Mouse (Mus musculus) lung, postnatal 0 days (tissue): ENCODE measurements at regions not wholly inside any gene's neighbourhood (a gene's known extent, or its start where the extent isn't known, plus 50 kb on each side); places are given as distances from the start of the nearest gene placed in this dataset.

Source experiments
- ATAC-seq: fragments of 200-750 bp; cut with Nextera tagmentation; 2 replicates; pipeline ENCODE4 v1.8.0; 2017; ENCODE audit warnings: moderate library complexity
- DNase-seq: peaks from one replicate; pipeline ENCODE4 v3.0.0-alpha.2; 2016; ENCODE audit warnings: low spot score
- H3K27ac ChIP-seq: fragments of 300-500 bp; sonication (generic); 2 replicates; pipeline ENCODE4 v1.5.1; 2014; ENCODE audit warnings: antibody characterized with exemption, mild to moderate bottlenecking, low read length, mixed read lengths
- H3K27me3 ChIP-seq: fragments of 300-500 bp; sonication (generic); replicated peaks from 2 replicates; pipeline ENCODE4 v1.6.1; 2014; ENCODE audit warnings: low read length, mixed read lengths; ENCODE audit not compliant: insufficient read depth
- H3K36me3 ChIP-seq: fragments of 300-500 bp; sonication (generic); 2 replicates; pipeline ENCODE4 v1.6.1; 2014; ENCODE audit warnings: low read length, mixed read lengths; ENCODE audit not compliant: insufficient read depth
- H3K4me1 ChIP-seq: fragments of 300-500 bp; sonication (generic); 2 replicates; pipeline ENCODE4 v1.6.1; 2014; ENCODE audit warnings: antibody characterized with exemption, low read depth, low read length, mixed read lengths; ENCODE audit not compliant: insufficient read depth
- H3K4me2 ChIP-seq: fragments of 300-500 bp; sonication (generic); replicated peaks from 2 replicates; pipeline ENCODE4 v1.6.1; 2014; ENCODE audit warnings: low read depth, mild to moderate bottlenecking, low read length, moderate library complexity, mixed read lengths
- H3K4me3 ChIP-seq: fragments of 300-500 bp; sonication (generic); 2 replicates; pipeline ENCODE4 v1.5.1; 2014; ENCODE audit warnings: low read depth, low read length
- H3K9ac ChIP-seq: fragments of 300-500 bp; sonication (generic); replicated peaks from 2 replicates; pipeline ENCODE4 v1.6.1; 2014; ENCODE audit warnings: low read depth, mild to moderate bottlenecking
- H3K9me3 ChIP-seq: fragments of 300-500 bp; sonication (generic); 2 replicates; pipeline ENCODE4 v1.6.1; 2016; ENCODE audit warnings: low read length, mixed read lengths
- CTCF ChIP-seq: IDR thresholded peaks from 2 replicates; pipeline ENCODE4 v1.5.1; 2016; ENCODE audit warnings: antibody characterized with exemption, mild to moderate bottlenecking
- EP300 ChIP-seq: IDR thresholded peaks from 2 replicates; pipeline ENCODE4 v1.6.1; 2016; ENCODE audit warnings: antibody characterized with exemption, mild to moderate bottlenecking, control low read depth
- WGBS: fragments of 180-500 bp; shearing (Covaris S2); extraction: QIAGEN DNeasy Blood & Tissue Kit; methylation state at CpG from one replicate; pipeline ENCODE4 v1.1.7; 2014; 5-methylcytosine and 5-hydroxymethylcytosine counted together

DNA sequence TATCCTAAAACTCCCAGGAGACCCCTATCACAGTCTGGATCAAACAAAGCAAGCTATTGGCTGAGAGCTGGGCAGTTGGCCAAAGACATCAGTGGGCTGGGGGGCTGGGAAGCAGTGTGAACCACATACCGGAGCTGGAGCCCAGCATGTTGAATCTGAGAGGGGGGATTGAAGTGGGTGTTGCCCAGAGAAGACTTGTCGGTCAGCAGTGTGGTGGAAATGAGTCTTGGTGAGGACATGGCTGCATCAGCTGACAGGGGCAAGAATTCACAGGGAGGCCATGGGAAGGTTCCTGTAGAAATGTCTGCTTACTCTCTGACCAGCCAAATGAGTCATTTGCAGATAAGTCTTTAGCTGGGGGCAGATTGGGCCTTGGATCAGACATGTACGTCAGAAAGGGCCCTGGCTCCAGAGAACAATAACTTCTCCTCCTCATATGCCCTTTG, 184.6 kb downstream of the Fndc1 start:
- ATAC-seq (peak; percentile 79), DNase-seq (peak; percentile 62)
- Histone ChIP-seq H3K4me1 (no peaks in the 10 kb centered on the region), H3K4me2 (no peak overlapping the region), H3K9ac (no peak overlapping the region), H3K27ac (no peak overlapping the region), H3K4me3 (no peak overlapping the region), H3K9me3 (no peaks in the 10 kb centered on the region), H3K27me3 (no peaks in the 10 kb centered on the region), H3K36me3 (no peaks in the 10 kb centered on the region)
- WGBS: 13% methylated on average over 3 of the region's 3 CpGs
- TF ChIP-seq EP300 (peak; percentile 51; the same call in 1 of the 2 replicates), CTCF (no peak)

DNA sequence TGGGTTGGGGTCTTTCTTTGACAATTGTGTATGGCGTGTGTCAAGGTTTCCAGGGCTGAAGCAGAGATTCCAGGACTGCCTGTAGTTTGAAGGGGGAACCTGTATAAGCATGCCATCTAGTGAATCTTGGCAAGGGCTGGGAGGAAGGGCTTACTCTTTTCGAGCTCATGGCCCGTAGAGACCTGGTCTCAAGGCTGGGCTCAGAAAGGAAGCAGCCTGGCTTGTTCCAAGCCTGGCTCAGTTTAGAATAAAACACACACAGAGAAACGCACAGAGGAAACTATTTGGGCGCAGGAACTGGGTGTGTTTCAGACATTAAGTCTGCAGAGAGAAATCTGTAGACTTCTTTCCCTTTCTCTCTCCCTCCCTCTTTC, 192.8 kb downstream of the Fndc1 start:
- no peaks in the 10 kb centered on the region for H3K27me3 ChIP-seq
- H3K9ac ChIP-seq: no peak overlapping the region
- H3K36me3 ChIP-seq: no peaks in the 10 kb centered on the region
- TF ChIP-seq EP300 (no peak), CTCF (no peak)
- H3K9me3 ChIP-seq: no peaks in the 10 kb centered on the region
- H3K4me2 ChIP-seq: no peak overlapping the region
- ATAC-seq (peak; percentile 48; the same call in 1 of the 2 replicates), DNase-seq (no peak)
- WGBS: 46% methylated on average over 5 of the region's 5 CpGs
- H3K27ac ChIP-seq: 0 out of 2 replicates have a peak overlapping the region, but pooled peaks have one; percentile 8
- H3K4me1 ChIP-seq: no peaks in the 10 kb centered on the region
- H3K4me3 ChIP-seq: no peak overlapping the region

DNA sequence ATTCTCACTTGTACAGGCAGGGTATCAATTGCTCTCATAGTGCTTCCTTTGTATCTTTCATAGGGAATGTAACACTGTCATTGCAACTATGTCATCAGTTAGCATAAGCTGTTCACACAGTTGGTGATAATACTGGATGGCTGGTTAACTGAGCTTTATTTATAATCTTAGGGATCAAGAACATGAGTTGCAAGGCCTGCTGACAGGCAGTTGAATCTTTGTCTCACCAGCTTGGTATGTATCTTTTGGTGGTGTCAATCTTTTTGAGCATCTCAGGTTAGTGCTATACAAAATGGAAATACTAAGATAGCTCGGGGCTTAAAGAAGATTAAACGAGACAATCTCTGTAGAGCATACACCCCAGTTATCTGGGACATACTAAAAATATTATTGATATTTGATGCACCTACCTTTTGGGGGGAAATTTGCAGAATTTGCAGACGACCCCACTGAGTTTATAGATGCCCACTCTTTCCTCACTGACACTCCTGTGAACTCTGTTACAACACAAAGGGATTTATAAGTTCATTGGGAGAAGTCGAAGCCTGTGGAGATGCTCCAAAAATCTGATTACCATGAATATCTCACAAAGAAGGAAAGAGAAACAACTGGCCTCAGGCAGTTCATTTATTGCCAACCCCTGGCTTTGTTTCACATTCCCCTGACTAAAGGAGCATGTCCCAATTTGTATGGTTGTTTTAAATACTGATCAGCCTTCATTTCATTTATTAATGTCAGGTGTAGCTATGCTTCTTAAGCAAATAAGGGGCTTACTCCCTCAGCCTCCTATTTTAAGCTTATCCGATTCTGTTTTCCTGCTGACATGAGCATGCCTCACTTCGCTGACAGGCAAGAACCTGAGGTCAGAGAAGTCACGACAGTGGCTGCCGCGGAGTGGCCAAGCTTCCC, 193.5 kb downstream of the Fndc1 start:
- Histone ChIP-seq H3K4me3 (no peak overlapping the region), H3K9me3 (no peaks in the 10 kb centered on the region), H3K27ac (0 out of 2 replicates have a peak overlapping the region, but pooled peaks have one; percentile 8), H3K4me1 (no peaks in the 10 kb centered on the region), H3K36me3 (no peaks in the 10 kb centered on the region), H3K9ac (no peak overlapping the region), H3K4me2 (no peak overlapping the region), H3K27me3 (no peaks in the 10 kb centered on the region)
- TF ChIP-seq EP300 (no peak), CTCF (no peak)
- 58% methylated on average over 9 of the region's 9 CpGs for WGBS
- ATAC-seq: no peak
- DNase-seq: no peak

DNA sequence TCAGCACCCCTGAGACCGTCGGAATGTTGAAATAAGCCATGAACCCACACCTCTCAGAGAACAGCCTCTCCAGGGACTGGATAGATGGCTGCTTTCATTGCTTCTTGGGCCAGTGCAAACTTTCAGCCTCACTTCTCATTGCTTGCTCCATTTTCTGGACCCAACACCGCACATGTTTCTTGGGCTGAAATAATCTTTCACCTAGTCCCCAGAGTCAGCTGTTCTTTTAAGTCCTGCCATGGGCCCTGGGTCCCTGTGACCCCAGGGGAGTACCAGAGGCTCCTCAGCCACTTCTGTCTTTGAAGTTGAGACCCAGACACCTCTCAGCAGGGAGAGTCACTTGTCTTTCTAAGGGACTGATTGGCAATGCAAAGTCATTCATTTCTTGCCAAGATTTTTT, 201.4 kb downstream of the Fndc1 start:
- 78% methylated on average over 3 of the region's 3 CpGs for WGBS
- no peak for TF ChIP-seq EP300
- TF ChIP-seq CTCF: no peak

DNA sequence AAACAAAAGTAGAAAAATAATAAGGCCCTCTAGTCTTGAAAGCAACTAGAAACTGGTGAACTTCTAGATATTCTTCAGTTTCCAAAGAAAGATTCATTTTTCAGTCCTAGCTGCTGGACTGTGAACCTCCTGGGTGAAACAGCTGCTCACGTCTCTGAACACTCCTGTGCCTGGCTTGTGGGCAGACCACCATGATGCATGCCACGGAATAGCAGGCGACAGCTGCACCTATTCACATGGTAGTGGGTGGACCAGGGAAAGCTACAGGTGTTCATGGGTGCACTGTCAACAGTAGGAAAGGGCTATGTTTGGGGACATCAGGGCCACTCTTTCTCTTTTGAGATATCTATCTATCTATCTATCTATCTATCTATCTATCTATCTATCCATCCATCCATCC, 203.7 kb downstream of the Fndc1 start:
- WGBS: 79% methylated on average over 3 of the region's 3 CpGs
- no peak overlapping the region for H3K27ac ChIP-seq
- TF ChIP-seq EP300: no peak
- TF ChIP-seq CTCF: no peak
- H3K4me1 ChIP-seq: no peaks in the 10 kb centered on the region
- no peak for DNase-seq
- H3K9ac ChIP-seq: no peak overlapping the region
- H3K27me3 ChIP-seq: no peaks in the 10 kb centered on the region
- H3K4me2 ChIP-seq: no peak overlapping the region
- H3K4me3 ChIP-seq: no peak overlapping the region
- H3K36me3 ChIP-seq: no peaks in the 10 kb centered on the region
- H3K9me3 ChIP-seq: no peaks in the 10 kb centered on the region
- no peak for ATAC-seq

More for the DNA sequence above, 201.4 kb downstream of the Fndc1 start:
- ATAC-seq: no peak
- H3K9ac ChIP-seq: no peak overlapping the region
- H3K4me1 ChIP-seq: no peaks in the 10 kb centered on the region
- H3K4me3 ChIP-seq: no peak overlapping the region
- no peak overlapping the region for H3K4me2 ChIP-seq
- H3K36me3 ChIP-seq: no peaks in the 10 kb centered on the region
- no peak overlapping the region for H3K27ac ChIP-seq
- no peaks in the 10 kb centered on the region for H3K9me3 ChIP-seq
- no peaks in the 10 kb centered on the region for H3K27me3 ChIP-seq
- DNase-seq: no peak

DNA sequence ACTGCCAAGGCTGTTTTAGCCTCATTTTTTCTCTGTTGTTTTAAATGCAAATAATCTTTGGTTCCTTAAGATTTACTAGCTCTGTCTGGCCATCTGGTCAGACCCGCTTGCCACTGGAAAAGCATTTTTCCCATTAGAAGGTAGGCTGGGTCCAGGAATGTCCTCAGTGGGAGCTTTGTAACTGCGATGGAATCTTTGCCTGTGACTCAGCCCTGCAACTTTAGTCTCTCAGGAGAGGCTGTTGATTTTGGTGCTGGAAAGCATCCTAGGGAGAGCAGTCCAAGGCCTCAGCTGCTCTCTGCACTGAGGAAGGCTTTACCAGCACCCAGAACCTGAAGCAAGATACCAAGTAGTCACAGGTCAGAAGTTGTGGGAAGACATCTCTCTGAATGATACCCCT, 205.8 kb downstream of the Fndc1 start:
- Histone ChIP-seq H3K36me3 (no peaks in the 10 kb centered on the region), H3K27ac (no peak overlapping the region), H3K9ac (no peak overlapping the region), H3K4me1 (no peaks in the 10 kb centered on the region), H3K4me3 (no peak overlapping the region), H3K9me3 (no peaks in the 10 kb centered on the region), H3K4me2 (no peak overlapping the region), H3K27me3 (no peaks in the 10 kb centered on the region)
- DNase-seq: no peak
- no peak for TF ChIP-seq CTCF
- no peak for TF ChIP-seq EP300
- WGBS: 75% methylated on average over 2 of the region's 2 CpGs
- ATAC-seq: no peak
